ENCODE assay signal across 11 mouse cellular contexts in genomic region chr3:121395588-121396295, GRCm38 (mm10). TPM values are rescaled to one million over a fixed set of nuclear protein-coding genes. Genes with fewer than 3 reads are reported as not detected.
DNase-seq lines count a peak whose midpoint lies in the region; ATAC-seq and TF ChIP-seq lines count a peak whose summit lies in the region.
"Had no signal": no experiment of that assay in that cellular context is flagged by ENCODE, and none has a peak within 500 bp of the region (broad histone marks: within the 10 kb centered on the region; RNA-seq: fewer than 3 reads in every experiment).

No protein-coding gene starts in this region.

- no peak overlapping the region for H3K4me3 ChIP-seq in hindbrain, postnatal 0 days (ENCODE audit: low read length)
- no peak overlapping the region for H3K4me3 ChIP-seq in hindbrain, embryonic 13.5 days
- no peak overlapping the region for H3K4me3 ChIP-seq in embryonic facial prominence, embryonic 13.5 days
- H3K4me3 ChIP-seq in intestine, embryonic 16.5 days (ENCODE audit: low read length), result no peak overlapping the region
- H3K4me3 ChIP-seq in thymus, adult 2 months (ENCODE audit: control insufficient read depth, insufficient read depth, low read length), result no peak overlapping the region
- H3K4me3 ChIP-seq: forebrain, embryonic 15.5 days had no signal

- TF ChIP-seq CTCF in hindbrain, postnatal 0 days (IDR thresholded peaks at IDR 0.05; ENCODE audit: low read depth), result no peak
- TF ChIP-seq CTCF in thymus, adult 2 months (IDR thresholded peaks at IDR 0.05; ENCODE audit: borderline replicate concordance, control insufficient read depth, extremely low read depth, insufficient read depth, low read length, poor library complexity), result no peak

- no peak for TF ChIP-seq POLR2A in thymus, adult 2 months (IDR thresholded peaks at IDR 0.05; ENCODE audit: control insufficient read depth, extremely low read depth, insufficient read depth, low read length, poor library complexity)

- H3K4me2 ChIP-seq in hindbrain, postnatal 0 days (ENCODE audit: low read depth, low read length), result no peak overlapping the region
- H3K4me2 ChIP-seq in hindbrain, embryonic 13.5 days, result no peak overlapping the region
- no peak overlapping the region for H3K4me2 ChIP-seq in embryonic facial prominence, embryonic 13.5 days
- no peak overlapping the region for H3K4me2 ChIP-seq in intestine, embryonic 16.5 days (ENCODE audit: low read depth, low read length)
- H3K4me2 ChIP-seq: forebrain, embryonic 15.5 days had no signal

- no peaks in the 10 kb centered on the region for H3K9me3 ChIP-seq in hindbrain, postnatal 0 days (ENCODE audit: low read length)
- H3K9me3 ChIP-seq in hindbrain, embryonic 13.5 days, result no peaks in the 10 kb centered on the region
- H3K9me3 ChIP-seq in embryonic facial prominence, embryonic 13.5 days, result no peaks in the 10 kb centered on the region
- no peaks in the 10 kb centered on the region for H3K9me3 ChIP-seq in intestine, embryonic 16.5 days (ENCODE audit: control insufficient read depth, low read length)
- H3K9me3 ChIP-seq: forebrain, embryonic 15.5 days had no signal

- no peaks in the 10 kb centered on the region for H3K27me3 ChIP-seq in hindbrain, postnatal 0 days (ENCODE audit: insufficient read depth, low read length)
- no peaks in the 10 kb centered on the region for H3K27me3 ChIP-seq in hindbrain, embryonic 13.5 days
- H3K27me3 ChIP-seq in embryonic facial prominence, embryonic 13.5 days, result no peaks in the 10 kb centered on the region
- H3K27me3 ChIP-seq in intestine, embryonic 16.5 days (replicated peaks; ENCODE audit: control insufficient read depth, insufficient read depth, low read length), result no peaks in the 10 kb centered on the region
- no peaks in the 10 kb centered on the region for H3K27me3 ChIP-seq in thymus, adult 2 months (ENCODE audit: control insufficient read depth, insufficient read depth, low read length)
- H3K27me3 ChIP-seq: forebrain, embryonic 15.5 days had no signal

- no peak for DNase-seq in hindbrain, postnatal 0 days (ENCODE audit: low spot score)
- peak; percentile 72 to 80 for DNase-seq in lung, postnatal 4 days
- no peak for DNase-seq in thymus, adult 2 months
- DNase-seq in layer of hippocampus, postnatal 14 days (ENCODE audit: low spot score in 2 of 2), result no peak
- DNase-seq in testis, postnatal 10 days (ENCODE audit: low spot score), result no peak

- WGBS in hindbrain, postnatal 0 days, result 63% methylated on average over 16 of the region's 16 CpGs
- WGBS in hindbrain, embryonic 13.5 days, result 76% methylated on average over 16 of the region's 16 CpGs
- 78% methylated on average over 16 of the region's 16 CpGs for WGBS in embryonic facial prominence, embryonic 13.5 days
- WGBS in intestine, embryonic 16.5 days, result 70% methylated on average over 16 of the region's 16 CpGs
- WGBS in thymus, adult 2 months, result 89% methylated on average over 16 of the region's 16 CpGs

- H3K36me3 ChIP-seq in hindbrain, postnatal 0 days (ENCODE audit: insufficient read depth, low read length), result no peaks in the 10 kb centered on the region
- H3K36me3 ChIP-seq in hindbrain, embryonic 13.5 days, result no peaks in the 10 kb centered on the region
- H3K36me3 ChIP-seq in embryonic facial prominence, embryonic 13.5 days, result no peaks in the 10 kb centered on the region
- no peaks in the 10 kb centered on the region for H3K36me3 ChIP-seq in intestine, embryonic 16.5 days (ENCODE audit: control insufficient read depth, insufficient read depth, low read length)
- no peaks in the 10 kb centered on the region for H3K36me3 ChIP-seq in thymus, adult 2 months (ENCODE audit: control insufficient read depth, insufficient read depth, low read length)
- H3K36me3 ChIP-seq: forebrain, embryonic 15.5 days had no signal

- no peak overlapping the region for H3K27ac ChIP-seq in hindbrain, postnatal 0 days
- H3K27ac ChIP-seq in hindbrain, embryonic 13.5 days, result no peak overlapping the region
- 0 out of 2 replicates have a peak overlapping the region, but pooled peaks have one; percentile 87 for H3K27ac ChIP-seq in embryonic facial prominence, embryonic 13.5 days
- no peak overlapping the region for H3K27ac ChIP-seq in intestine, embryonic 16.5 days (ENCODE audit: low read length)
- no peak overlapping the region for H3K27ac ChIP-seq in thymus, adult 2 months (ENCODE audit: control insufficient read depth, insufficient read depth, low read length)
- H3K27ac ChIP-seq: forebrain, embryonic 15.5 days; liver, embryonic 14.5 days had no signal

- no peaks in the 10 kb centered on the region for H3K4me1 ChIP-seq in hindbrain, postnatal 0 days (ENCODE audit: insufficient read depth, low read length)
- peaks cover 7% of the 10 kb centered on the region for H3K4me1 ChIP-seq in hindbrain, embryonic 13.5 days (replicated peaks)
- peaks cover 41% of the 10 kb centered on the region for H3K4me1 ChIP-seq in embryonic facial prominence, embryonic 13.5 days
- H3K4me1 ChIP-seq in intestine, embryonic 16.5 days (ENCODE audit: control insufficient read depth, insufficient read depth, low read length), result peaks cover under 1% of the 10 kb centered on the region; the same call in 1 of the 2 replicates
- no peaks in the 10 kb centered on the region for H3K4me1 ChIP-seq in thymus, adult 2 months (replicated peaks; ENCODE audit: control insufficient read depth, insufficient read depth, low read length)
- H3K4me1 ChIP-seq: forebrain, embryonic 15.5 days had no signal

- peak; percentile 50; the same call in 1 of the 2 replicates for ATAC-seq in hindbrain, postnatal 0 days
- ATAC-seq in hindbrain, embryonic 13.5 days (ENCODE audit: low FRiP score), result no peak
- no peak for ATAC-seq in embryonic facial prominence, embryonic 13.5 days (ENCODE audit: insufficient number of reproducible peaks, insufficient read depth, low FRiP score, low TSS enrichment, low read depth)
- peak; percentile 64; the same call in 1 of the 2 replicates for ATAC-seq in intestine, embryonic 16.5 days
- ATAC-seq: CD4-positive, CD25-positive, alpha-beta regulatory T cell, adult 4 months; forebrain, embryonic 15.5 days had no signal

- H3K9ac ChIP-seq in hindbrain, postnatal 0 days (replicated peaks; ENCODE audit: low read length), result no peak overlapping the region
- no peak overlapping the region for H3K9ac ChIP-seq in hindbrain, embryonic 13.5 days
- H3K9ac ChIP-seq in embryonic facial prominence, embryonic 13.5 days, result no peak overlapping the region
- no peak overlapping the region for H3K9ac ChIP-seq in intestine, embryonic 16.5 days (ENCODE audit: low read depth, low read length)
- H3K9ac ChIP-seq: forebrain, embryonic 15.5 days; liver, embryonic 14.5 days had no signal

RNA-seq across cellular contexts. Expression of gene Cnn3, which starts 30.6 kb away (rescaled TPM):
- 180 and 194 TPM in 2 replicates for total RNA-seq in hindbrain, postnatal 0 days (2014; rRNA removed)
- polyA plus RNA-seq in hindbrain, postnatal 0 days (2015; fragmentation: Nextera tagmentation; extraction: Ambion mirVana), result 317 and 348 TPM in 2 replicates
- 633 and 654 TPM in 2 replicates for polyA plus RNA-seq in hindbrain, embryonic 13.5 days (2015; fragmentation: Nextera tagmentation; extraction: Ambion mirVana)
- polyA plus RNA-seq in embryonic facial prominence, embryonic 13.5 days (2015; fragmentation: Nextera tagmentation; extraction: Ambion mirVana), result 793 and 938 TPM in 2 replicates
- 334 and 375 TPM in 2 replicates for polyA plus RNA-seq in intestine, embryonic 16.5 days (2015; fragmentation: Nextera tagmentation; extraction: Ambion mirVana)
- 199 and 212 TPM in 2 replicates for polyA plus RNA-seq in thymus, adult 2 months (2012; rRNA removed)
- total RNA-seq in layer of hippocampus, postnatal 14 days (2021), result 100 to 1,000 TPM; 110 to 126 TPM

Comparison
In these comparisons a context has a peak if more than half of its experiments do, and no peak if none do; other contexts are left out.
1. ATAC-seq: peak in hindbrain, postnatal 0 days (single experiment) and intestine, embryonic 16.5 days (single experiment); none in hindbrain, embryonic 13.5 days (single experiment) and embryonic facial prominence, embryonic 13.5 days (single experiment).
2. DNase-seq: peak in lung, postnatal 4 days (2 of 2); none in hindbrain, postnatal 0 days (single experiment), thymus, adult 2 months (single experiment), layer of hippocampus, postnatal 14 days (0 of 2) and testis, postnatal 10 days (single experiment).